Mouse (Mus musculus): Measurements from ENCODE around the gene Zer1. TPM values are rescaled to one million over a fixed set of nuclear protein-coding genes. Genes with fewer than 3 reads are reported as not detected.
A peak's percentile ranks its signal among the peaks of the same experiment; 100 is the strongest.

Gene Zer1
- polyA plus RNA-seq, 1 experiment from 2014 or later: 15.1 TPM

DNA sequence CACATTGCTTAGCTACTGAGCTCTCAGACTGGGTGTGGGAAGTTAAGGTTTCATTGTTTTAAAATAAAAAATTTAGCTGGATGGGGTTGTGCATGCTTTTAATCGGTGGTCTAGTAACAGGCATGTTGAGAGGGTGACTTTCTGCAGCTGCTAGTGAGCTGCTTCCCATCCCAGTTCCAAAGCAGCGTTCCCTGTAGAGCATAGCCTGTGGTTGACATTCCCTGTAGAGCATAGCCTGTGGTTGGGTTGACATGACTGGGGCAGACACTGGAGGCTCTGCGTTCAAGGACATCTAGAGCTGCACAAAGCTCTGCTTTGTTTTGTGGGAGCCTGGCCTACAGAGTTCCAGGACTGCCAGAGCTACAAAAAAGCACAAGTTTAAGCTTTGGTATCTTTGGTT is 51.1 kb downstream of the Zer1 start:
- Histone ChIP-seq H3K27ac (no peak overlapping the region), H3K9ac (replicated peaks) (no peak overlapping the region), H3K9me3 (no peaks in the 10 kb centered on the region), H3K4me2 (replicated peaks) (no peak overlapping the region), H3K4me3 (replicated peaks) (no peak overlapping the region), H3K4me1 (replicated peaks) (peaks cover 22% of the 10 kb centered on the region), H3K36me3 (peaks cover 42% of the 10 kb centered on the region), H3K27me3 (no peaks in the 10 kb centered on the region)
- WGBS: 76% methylated on average over 3 of the region's 3 CpGs
- no peak for ATAC-seq

DNA sequence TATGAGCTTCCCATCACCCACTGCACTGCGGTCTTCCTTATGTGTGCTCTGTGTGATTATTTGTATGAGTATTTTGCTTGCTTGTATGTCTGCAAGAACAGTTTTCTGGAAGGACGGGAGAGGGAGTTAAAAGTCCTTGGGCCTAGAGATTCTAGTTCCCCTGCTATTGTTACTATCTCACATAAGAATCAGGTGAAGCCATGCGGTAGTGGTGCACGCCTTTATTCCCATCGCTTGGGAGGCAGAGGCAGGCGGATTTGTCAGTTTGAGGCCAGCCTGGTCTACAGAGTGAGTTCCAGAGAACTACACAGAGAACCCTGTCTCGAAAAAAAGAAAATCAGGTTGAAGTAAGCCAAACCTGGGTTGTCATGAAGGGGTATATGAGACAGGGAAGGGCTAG is 51.5 kb downstream of the Zer1 start:
- no peaks in the 10 kb centered on the region for H3K9me3 ChIP-seq
- H3K4me3 ChIP-seq (replicated peaks): no peak overlapping the region
- H3K9ac ChIP-seq (replicated peaks): no peak overlapping the region
- H3K36me3 ChIP-seq: peaks cover 42% of the 10 kb centered on the region
- H3K4me2 ChIP-seq (replicated peaks): no peak overlapping the region
- no peaks in the 10 kb centered on the region for H3K27me3 ChIP-seq
- WGBS: 78% methylated on average over 7 of the region's 7 CpGs
- ATAC-seq: no peak
- no peak overlapping the region for H3K27ac ChIP-seq
- H3K4me1 ChIP-seq (replicated peaks): peaks cover 22% of the 10 kb centered on the region

DNA sequence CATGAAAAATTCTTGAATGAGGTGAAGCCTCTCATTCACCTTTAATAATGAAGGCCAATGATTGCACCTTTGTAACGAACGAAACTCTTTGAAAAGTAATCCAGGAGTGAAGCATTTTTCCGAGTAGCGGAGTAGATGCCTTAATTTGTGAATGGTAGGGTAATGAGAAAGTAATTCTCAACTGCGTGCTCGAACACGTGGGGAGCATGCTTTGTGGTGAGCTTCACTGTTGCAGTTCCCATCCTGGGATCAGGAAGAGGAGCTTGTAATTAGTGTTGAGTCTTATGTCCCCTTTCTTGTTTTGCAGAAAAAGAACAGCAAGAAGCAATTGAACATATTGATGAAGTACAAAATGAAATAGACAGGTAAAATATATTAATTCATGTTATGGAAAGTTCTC is 56.4 kb downstream of the Zer1 start:
- 29% methylated on average over 7 of the region's 7 CpGs for WGBS
- Histone ChIP-seq H3K27ac (no peak overlapping the region), H3K4me2 (replicated peaks) (peak overlapping the region; percentile 59), H3K4me3 (replicated peaks) (peak overlapping the region; percentile 99), H3K9me3 (no peaks in the 10 kb centered on the region), H3K27me3 (no peaks in the 10 kb centered on the region), H3K4me1 (replicated peaks) (peaks cover 35% of the 10 kb centered on the region), H3K36me3 (peaks cover 33% of the 10 kb centered on the region), H3K9ac (replicated peaks) (peak overlapping the region; percentile 99)
- no peak for ATAC-seq

DNA sequence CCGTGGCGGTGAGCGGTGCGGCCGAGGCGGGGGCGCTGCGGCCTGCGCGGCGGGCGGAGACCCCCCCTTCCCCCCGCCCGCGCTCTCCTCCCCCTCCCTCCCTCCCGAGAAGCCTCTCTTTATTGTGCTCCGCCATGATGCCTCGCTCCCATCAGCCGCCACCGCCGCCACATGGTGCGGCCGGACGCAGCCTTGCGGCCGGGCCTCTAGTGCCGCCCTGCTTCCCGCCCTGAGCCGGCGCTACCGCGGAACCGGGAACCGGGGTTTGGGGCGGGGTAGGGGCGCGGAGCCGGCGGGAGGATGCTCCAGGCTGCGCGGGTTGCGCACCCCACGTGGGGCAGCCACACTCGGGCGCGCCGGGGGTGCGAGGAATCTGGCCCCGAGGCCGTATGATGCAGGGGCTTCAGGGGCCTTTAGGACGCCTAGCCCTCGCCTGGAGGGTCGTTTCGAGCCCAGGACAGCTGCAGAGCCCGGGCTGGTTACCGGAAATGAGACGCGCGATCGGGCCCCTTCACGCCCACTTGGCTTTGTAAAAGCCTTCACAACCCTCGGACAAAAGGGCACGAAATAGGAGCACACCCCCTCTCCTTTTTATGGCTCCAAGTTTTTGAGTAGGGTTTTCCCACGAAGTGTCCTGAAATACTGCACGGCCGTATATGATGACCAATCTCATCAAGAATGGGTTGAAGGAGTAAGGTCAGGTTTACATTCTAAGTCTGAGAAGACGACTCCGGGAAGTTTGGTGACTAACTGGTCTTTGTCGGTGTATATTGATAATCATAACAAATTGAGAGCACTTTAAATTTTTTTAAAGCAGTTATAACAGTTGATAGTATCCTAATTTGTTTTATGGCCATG is 57.1 kb downstream of the Zer1 start:
- WGBS: under 1% methylated on average over 44 of the region's 69 CpGs
- no peaks in the 10 kb centered on the region for H3K27me3 ChIP-seq
- ATAC-seq: peak; percentile 53
- H3K4me2 ChIP-seq (replicated peaks): peak overlapping the region; percentile 59
- peaks cover 26% of the 10 kb centered on the region for H3K36me3 ChIP-seq
- no peaks in the 10 kb centered on the region for H3K9me3 ChIP-seq
- H3K9ac ChIP-seq (replicated peaks): peak overlapping the region; percentile 99
- H3K4me1 ChIP-seq (replicated peaks): peaks cover 41% of the 10 kb centered on the region
- peak overlapping the region; percentile 100 for H3K27ac ChIP-seq
- H3K4me3 ChIP-seq (replicated peaks): peak overlapping the region; percentile 99

DNA sequence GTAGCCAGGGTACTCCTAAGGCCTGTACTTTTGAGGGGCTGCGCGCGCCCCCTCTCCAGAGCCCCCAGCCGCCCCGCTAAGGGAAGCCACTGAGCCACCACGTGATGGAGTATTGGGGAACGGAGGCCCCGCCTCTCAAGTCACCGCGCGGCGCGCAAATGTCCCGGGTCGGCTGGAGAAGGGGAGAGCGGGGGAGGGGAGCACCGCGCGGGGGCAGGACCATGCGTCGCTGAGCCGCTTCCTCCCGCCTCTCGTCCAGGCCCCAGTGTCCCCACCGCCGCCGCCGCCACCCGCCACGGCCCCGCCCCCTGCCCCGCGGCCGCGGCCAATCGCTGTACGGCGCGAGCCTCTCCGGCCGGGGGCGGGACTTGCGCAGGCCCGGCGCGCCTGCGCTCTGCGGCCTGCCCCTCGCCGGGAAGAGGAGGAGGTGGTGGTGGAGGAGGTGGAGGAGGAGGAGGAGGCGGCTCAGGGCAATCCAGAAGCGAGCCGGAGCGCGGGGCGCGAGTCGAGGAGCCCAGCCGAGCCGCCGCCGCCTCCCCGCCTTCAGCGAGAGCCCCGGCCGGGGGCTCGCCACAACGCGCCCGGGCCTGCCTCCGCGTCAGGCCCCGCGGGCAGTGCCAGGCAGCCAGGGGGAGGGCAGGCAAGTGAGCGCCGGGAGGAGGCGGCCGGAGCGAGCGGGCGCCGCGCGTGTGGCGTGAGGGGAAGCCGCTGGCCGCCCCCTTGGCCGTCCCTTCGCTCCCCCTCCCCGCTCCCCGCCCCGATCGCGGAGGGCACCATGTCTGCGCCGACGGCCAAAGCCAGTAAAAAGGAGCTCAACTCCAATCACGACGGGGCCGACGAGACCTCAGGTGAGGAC is 58.1 kb downstream of the Zer1 start:
- Histone ChIP-seq H3K27me3 (no peaks in the 10 kb centered on the region), H3K4me3 (replicated peaks) (peak overlapping the region; percentile 99), H3K9me3 (no peaks in the 10 kb centered on the region), H3K4me1 (replicated peaks) (peaks cover 51% of the 10 kb centered on the region), H3K9ac (replicated peaks) (peak overlapping the region; percentile 99), H3K27ac (peak overlapping the region; percentile 100), H3K4me2 (replicated peaks) (peak overlapping the region; percentile 59), H3K36me3 (peaks cover 23% of the 10 kb centered on the region)
- under 1% methylated on average over 38 of the region's 101 CpGs for WGBS
- ATAC-seq: peak; percentile 95

DNA sequence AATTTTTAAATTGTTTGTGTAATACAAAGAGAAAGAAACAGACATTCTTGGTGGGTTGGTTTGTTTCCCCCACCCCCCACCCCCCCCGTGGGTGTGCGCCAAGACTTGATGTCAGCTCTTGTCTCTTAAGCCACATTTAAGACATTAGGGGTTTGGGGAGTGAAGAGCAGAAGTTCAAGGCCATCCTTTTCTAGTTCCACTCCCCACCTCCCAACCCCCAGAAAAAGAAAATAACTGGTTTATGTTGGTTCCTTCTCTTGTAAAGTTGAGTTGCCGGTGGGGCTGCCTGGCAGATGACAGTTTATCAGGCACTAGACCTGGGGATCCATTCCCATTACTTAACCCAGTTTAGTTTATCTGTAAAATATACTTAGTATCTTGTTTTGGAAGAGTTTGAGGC is 60.1 kb downstream of the Zer1 start:
- H3K27ac ChIP-seq: no peak overlapping the region
- H3K36me3 ChIP-seq: peaks cover 8% of the 10 kb centered on the region
- peaks cover 51% of the 10 kb centered on the region for H3K4me1 ChIP-seq (replicated peaks)
- peak overlapping the region; percentile 48; the same call in 1 of the 2 replicates for H3K4me3 ChIP-seq (replicated peaks)
- ATAC-seq: no peak
- no peak overlapping the region for H3K9ac ChIP-seq (replicated peaks)
- H3K9me3 ChIP-seq: no peaks in the 10 kb centered on the region
- H3K27me3 ChIP-seq: no peaks in the 10 kb centered on the region
- 41% methylated on average over 3 of the region's 3 CpGs for WGBS
- H3K4me2 ChIP-seq (replicated peaks): peak overlapping the region; percentile 72

DNA sequence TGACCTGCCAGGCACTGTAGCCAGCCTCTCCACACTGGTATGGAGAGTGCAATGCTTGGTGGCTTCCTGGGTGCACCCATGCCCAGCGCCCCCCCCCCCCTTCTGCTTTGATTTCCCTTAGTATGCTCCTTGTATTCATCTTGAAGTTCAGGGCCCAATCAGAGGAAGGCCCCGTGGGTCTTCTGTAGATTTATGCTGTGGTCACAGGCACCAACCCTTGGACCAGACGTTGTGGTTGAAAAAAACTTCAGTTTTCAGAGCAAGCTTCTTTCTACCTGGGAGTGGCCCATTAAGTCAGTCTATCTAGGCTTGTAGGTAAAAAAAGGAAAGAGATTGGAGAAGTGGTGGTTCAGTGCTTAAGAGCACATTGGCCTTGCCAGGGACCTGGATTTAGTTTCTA is 60.6 kb downstream of the Zer1 start:
- no peaks in the 10 kb centered on the region for H3K9me3 ChIP-seq
- peaks cover 3% of the 10 kb centered on the region for H3K36me3 ChIP-seq
- WGBS: 7% methylated on average over 3 of the region's 3 CpGs
- peaks cover 48% of the 10 kb centered on the region for H3K4me1 ChIP-seq (replicated peaks)
- H3K9ac ChIP-seq (replicated peaks): no peak overlapping the region
- H3K27ac ChIP-seq: no peak overlapping the region
- H3K27me3 ChIP-seq: no peaks in the 10 kb centered on the region
- peak overlapping the region; percentile 48 for H3K4me3 ChIP-seq (replicated peaks)
- no peak for ATAC-seq
- H3K4me2 ChIP-seq (replicated peaks): peak overlapping the region; percentile 72

DNA sequence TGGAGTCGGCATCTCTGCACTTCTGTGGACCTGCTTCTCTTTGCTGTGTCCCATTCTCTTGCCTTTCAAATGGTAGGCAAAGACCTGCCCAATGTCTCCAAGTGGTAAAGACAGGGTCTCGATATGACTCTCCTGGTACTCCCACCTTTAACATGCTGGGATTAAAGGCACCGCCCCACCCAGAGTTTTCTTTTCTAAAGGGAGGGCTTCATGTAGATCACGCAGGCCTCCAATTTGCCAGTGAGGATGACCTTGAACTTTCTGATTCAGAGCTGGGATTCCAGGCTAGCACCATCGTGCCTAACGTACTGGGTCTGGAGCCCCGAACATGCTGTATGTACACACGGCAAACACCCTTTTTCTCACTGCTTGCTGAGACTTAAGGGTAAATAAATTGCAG is 61.1 kb downstream of the Zer1 start:
- peak overlapping the region; percentile 69 for H3K9ac ChIP-seq (replicated peaks)
- H3K27me3 ChIP-seq: no peaks in the 10 kb centered on the region
- no peak for ATAC-seq
- H3K4me3 ChIP-seq (replicated peaks): peak overlapping the region; percentile 48
- peak overlapping the region; percentile 78 for H3K27ac ChIP-seq
- peak overlapping the region; percentile 72 for H3K4me2 ChIP-seq (replicated peaks)
- H3K4me1 ChIP-seq (replicated peaks): peaks cover 43% of the 10 kb centered on the region
- WGBS: 4% methylated on average over 8 of the region's 8 CpGs
- H3K9me3 ChIP-seq: no peaks in the 10 kb centered on the region
- no peaks in the 10 kb centered on the region for H3K36me3 ChIP-seq

DNA sequence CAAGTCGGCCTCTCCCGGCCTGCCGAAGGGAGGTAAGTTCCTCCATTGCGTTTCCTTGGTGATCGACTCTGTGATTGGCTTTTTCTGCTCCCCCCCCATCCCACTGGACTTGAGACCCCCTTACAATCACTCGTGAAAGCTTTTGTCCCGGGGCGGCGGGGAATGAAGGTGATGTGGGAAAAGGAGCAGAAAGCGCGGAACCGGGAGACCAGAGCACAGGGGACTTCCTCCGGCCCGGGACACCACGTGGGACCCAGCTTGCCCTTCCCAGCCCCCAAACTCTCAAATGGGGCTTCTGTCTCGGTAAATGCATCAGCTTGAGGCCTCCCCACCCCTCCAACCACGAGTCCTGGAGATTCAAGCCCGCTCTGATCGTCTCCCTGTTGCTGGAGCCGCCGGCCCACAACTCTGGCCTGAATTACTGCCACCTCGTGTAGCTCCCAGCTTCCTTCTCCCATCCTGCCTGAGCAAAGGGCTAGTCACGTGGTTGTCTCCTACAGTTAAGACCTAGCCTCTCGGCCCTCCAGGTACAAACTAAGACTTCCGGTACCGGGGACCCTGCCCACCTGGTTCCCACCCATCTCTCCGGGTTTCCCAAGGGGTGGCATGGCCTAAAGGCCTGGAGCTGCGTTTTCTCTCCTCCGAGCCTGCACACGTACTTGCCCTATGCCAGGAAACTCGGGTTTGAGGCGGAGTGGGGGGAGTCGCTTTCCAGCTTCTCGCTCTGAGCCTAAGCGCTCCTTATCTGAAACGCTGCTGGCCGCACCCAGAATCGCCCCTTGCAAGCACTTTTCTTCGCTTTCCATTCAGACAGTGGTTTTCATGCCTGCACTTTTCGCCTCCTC is 61.9 kb downstream of the Zer1 start:
- ATAC-seq: peak; percentile 29
- H3K27ac ChIP-seq: peak overlapping the region; percentile 78

DNA sequence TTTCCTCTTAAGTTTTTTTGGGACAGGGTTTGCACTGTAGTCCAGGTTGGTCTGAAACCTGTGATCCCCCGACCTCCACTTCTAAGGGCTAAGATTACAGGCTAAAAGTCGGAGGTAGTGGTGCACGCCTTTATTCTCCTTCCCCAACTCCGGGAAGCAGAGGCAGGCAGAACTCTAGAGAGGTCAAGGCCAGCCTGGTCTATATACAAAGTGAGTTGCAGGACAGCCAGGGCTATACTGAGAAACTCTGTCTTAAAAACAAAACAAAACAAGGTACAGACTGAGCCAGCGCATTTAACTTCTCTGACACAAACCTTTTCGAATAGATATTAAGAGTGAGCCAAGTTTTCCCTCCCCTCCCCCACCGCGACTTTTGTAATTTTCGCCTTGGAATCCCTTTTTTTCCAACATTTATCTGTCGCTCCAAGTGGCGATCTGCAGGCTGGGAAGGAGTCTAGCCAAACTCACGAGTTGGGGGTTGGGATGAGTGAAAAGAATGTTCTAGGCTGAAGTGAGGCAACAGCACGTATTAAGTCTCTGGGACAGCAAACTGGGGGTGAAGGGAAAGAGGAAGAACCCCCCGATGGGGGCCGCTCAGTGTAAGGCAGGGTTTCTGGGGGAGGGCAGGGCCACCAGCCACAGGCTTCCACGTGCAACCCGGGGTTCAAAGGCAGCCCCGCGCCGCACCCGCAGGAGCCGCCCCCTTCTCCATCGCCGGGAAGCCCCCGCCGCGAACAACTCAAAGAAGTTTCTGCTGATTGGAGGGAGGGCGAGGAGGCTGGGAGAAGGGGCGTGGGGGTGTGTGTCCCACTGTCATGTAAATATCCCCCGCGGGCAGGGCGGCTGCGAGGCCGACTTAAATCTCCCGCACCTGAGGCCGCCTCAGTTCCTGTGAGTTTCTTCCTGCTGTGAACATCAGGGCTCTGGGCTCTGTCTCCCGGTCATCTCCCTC is 62.9 kb downstream of the Zer1 start:
- H3K27ac ChIP-seq: peak overlapping the region; percentile 78
- peaks cover 37% of the 10 kb centered on the region for H3K4me1 ChIP-seq (replicated peaks)
- WGBS: 8% methylated on average over 37 of the region's 37 CpGs
- H3K9me3 ChIP-seq: no peaks in the 10 kb centered on the region
- no peaks in the 10 kb centered on the region for H3K36me3 ChIP-seq
- H3K4me2 ChIP-seq (replicated peaks): peak overlapping the region; percentile 72
- peak overlapping the region; percentile 48 for H3K4me3 ChIP-seq (replicated peaks)
- ATAC-seq: no peak
- H3K27me3 ChIP-seq: no peaks in the 10 kb centered on the region
- peak overlapping the region; percentile 69 for H3K9ac ChIP-seq (replicated peaks)

More for the DNA sequence above, 61.9 kb downstream of the Zer1 start:
- H3K27me3 ChIP-seq: no peaks in the 10 kb centered on the region
- H3K9ac ChIP-seq (replicated peaks): peak overlapping the region; percentile 69
- no peaks in the 10 kb centered on the region for H3K9me3 ChIP-seq
- no peaks in the 10 kb centered on the region for H3K36me3 ChIP-seq
- WGBS: under 1% methylated on average over 40 of the region's 40 CpGs
- H3K4me1 ChIP-seq (replicated peaks): peaks cover 37% of the 10 kb centered on the region
- H3K4me3 ChIP-seq (replicated peaks): peak overlapping the region; percentile 48
- peak overlapping the region; percentile 72 for H3K4me2 ChIP-seq (replicated peaks)

DNA sequence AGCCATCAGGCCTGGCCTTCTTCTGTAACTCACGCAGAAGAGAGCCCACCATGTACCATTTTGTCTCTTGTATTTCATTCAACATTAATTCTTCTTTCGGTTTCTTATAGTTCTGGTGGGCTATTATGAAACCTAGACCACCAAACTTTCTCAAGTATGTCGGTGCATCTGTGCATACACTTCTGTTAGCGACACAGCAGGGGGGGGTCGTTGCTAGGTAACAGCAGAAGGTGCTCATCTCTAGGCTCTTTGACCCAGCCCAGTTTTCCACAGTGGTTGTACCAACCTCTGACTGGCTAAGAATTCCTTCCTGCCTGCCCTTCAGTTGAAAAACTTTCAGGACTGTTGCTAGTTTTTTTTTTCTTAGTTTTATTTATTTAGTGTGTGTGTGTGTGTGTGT is 66.0 kb downstream of the Zer1 start:
- no peaks in the 10 kb centered on the region for H3K36me3 ChIP-seq
- no peak overlapping the region for H3K27ac ChIP-seq
- H3K27me3 ChIP-seq: 0 out of 2 replicates have a peak, but pooled peaks cover 5% of the 10 kb centered on the region
- no peak overlapping the region for H3K4me2 ChIP-seq (replicated peaks)
- WGBS: 23% methylated on average over 5 of the region's 5 CpGs
- ATAC-seq: no peak
- H3K9me3 ChIP-seq: no peaks in the 10 kb centered on the region
- H3K4me3 ChIP-seq (replicated peaks): no peak overlapping the region
- no peak overlapping the region for H3K9ac ChIP-seq (replicated peaks)
- peaks cover 20% of the 10 kb centered on the region for H3K4me1 ChIP-seq (replicated peaks)
